Mouse (Mus musculus) stomach, embryonic 16.5 days (tissue): ENCODE measurements around the gene Nlrp3. TPM values are rescaled to one million over a fixed set of nuclear protein-coding genes. Genes with fewer than 3 reads are reported as not detected.
"Not testable (repeated sequence)": the region's sequence is repeated elsewhere in the genome, so short reads cannot be mapped to it uniquely, and the experiment has no call there.

ENCODE experiments used
- ATAC-seq: fragments of 200-750 bp; cut with Nextera tagmentation; 2 replicates; pipeline ENCODE4 v1.8.0; 2017; ENCODE audit warnings: moderate number of reproducible peaks, moderate TSS enrichment; ENCODE audit not compliant: insufficient read depth, low FRiP score
- H3K27ac ChIP-seq: fragments of 300-500 bp; sonication (generic); 2 replicates; pipeline ENCODE4 v1.5.1; 2014; ENCODE audit warnings: low read length
- H3K27me3 ChIP-seq: fragments of 300-500 bp; sonication (generic); 2 replicates; pipeline ENCODE4 v1.6.1; 2014; ENCODE audit warnings: low read length, control low read depth, mixed read lengths; ENCODE audit not compliant: control insufficient read depth, insufficient read depth
- H3K36me3 ChIP-seq: fragments of 300-500 bp; sonication (generic); 2 replicates; pipeline ENCODE4 v1.6.1; 2014; ENCODE audit warnings: low read length; ENCODE audit not compliant: control insufficient read depth, insufficient read depth
- H3K4me1 ChIP-seq: fragments of 300-500 bp; sonication (generic); 2 replicates; pipeline ENCODE4 v1.6.1; 2014; ENCODE audit warnings: low read length, control low read depth, mixed read lengths; ENCODE audit not compliant: control insufficient read depth, insufficient read depth
- H3K4me2 ChIP-seq: fragments of 300-500 bp; sonication (generic); 2 replicates; pipeline ENCODE4 v1.6.1; 2014; ENCODE audit warnings: low read depth, low read length, mixed read lengths
- H3K4me3 ChIP-seq: fragments of 300-500 bp; sonication (generic); replicated peaks from 2 replicates; pipeline ENCODE4 v1.5.1; 2014; ENCODE audit warnings: mild to moderate bottlenecking, low read length
- H3K9ac ChIP-seq: fragments of 300-500 bp; sonication (generic); 2 replicates; pipeline ENCODE4 v1.6.1; 2014; ENCODE audit warnings: low read length
- H3K9me3 ChIP-seq: fragments of 300-500 bp; sonication (generic); replicated peaks from 2 replicates; pipeline ENCODE4 v1.6.1; 2016; ENCODE audit warnings: low read length, control low read depth; ENCODE audit not compliant: control insufficient read depth
- WGBS: fragments of 180-500 bp; shearing (Covaris S2); extraction: QIAGEN DNeasy Blood & Tissue Kit; methylation state at CpG from one replicate; pipeline ENCODE4 v1.1.7; 2014; 5-methylcytosine and 5-hydroxymethylcytosine counted together
- polyA plus RNA-seq: library from polyadenylated mRNA; unstranded; fragments of >200 nt; fragmentation: Nextera tagmentation; extraction: Ambion mirVana; gene quantifications from 2 replicates; pipeline ENCODE4 v1.2.1, GENCODE M21; 2015

Gene Nlrp3
- polyA plus RNA-seq, 1 experiment from 2014 or later = 0.62 TPM

GRCm38 (mm10) chr11:59544005-59544404 is 2.6 kb downstream of the Nlrp3 start:
- Histone ChIP-seq H3K9ac (no peak overlapping the region), H3K4me1 (no peaks in the 10 kb centered on the region), H3K27ac (no peak overlapping the region), H3K36me3 (no peaks in the 10 kb centered on the region), H3K4me2 (no peak overlapping the region), H3K9me3 (no peaks in the 10 kb centered on the region), H3K4me3 (no peak overlapping the region), H3K27me3 (no peaks in the 10 kb centered on the region)
- WGBS = 83% methylated on average over 9 of the region's 9 CpGs
- ATAC-seq = no peak

- no peak for ATAC-seq
- Histone ChIP-seq H3K27me3 (no peaks in the 10 kb centered on the region), H3K9me3 (no peaks in the 10 kb centered on the region), H3K27ac (no peak overlapping the region), H3K36me3 (no peaks in the 10 kb centered on the region), H3K4me1 (no peaks in the 10 kb centered on the region), H3K9ac (no peak overlapping the region), H3K4me2 (no peak overlapping the region), H3K4me3 (no peak overlapping the region)
- 93% methylated on average over 11 of the region's 11 CpGs for WGBS
Measured at GRCm38 (mm10) chr11:59554127-59554526, 12.8 kb downstream of the Nlrp3 start.

GRCm38 (mm10) chr11:59554535-59554934 is 13.2 kb downstream of the Nlrp3 start:
- WGBS = 77% methylated on average over 8 of the region's 8 CpGs
- Histone ChIP-seq H3K4me3 (no peak overlapping the region), H3K4me1 (no peaks in the 10 kb centered on the region), H3K27ac (no peak overlapping the region), H3K36me3 (no peaks in the 10 kb centered on the region), H3K4me2 (no peak overlapping the region), H3K9ac (no peak overlapping the region), H3K27me3 (no peaks in the 10 kb centered on the region), H3K9me3 (no peaks in the 10 kb centered on the region)
- ATAC-seq = no peak

- Histone ChIP-seq H3K4me2 (no peak overlapping the region), H3K27ac (no peak overlapping the region), H3K9me3 (no peaks in the 10 kb centered on the region), H3K4me1 (no peaks in the 10 kb centered on the region), H3K27me3 (no peaks in the 10 kb centered on the region), H3K36me3 (no peaks in the 10 kb centered on the region), H3K9ac (no peak overlapping the region), H3K4me3 (no peak overlapping the region)
- 65% methylated on average over 3 of the region's 3 CpGs for WGBS
- no peak for ATAC-seq
Measured at GRCm38 (mm10) chr11:59560906-59561305, 19.5 kb downstream of the Nlrp3 start.

- H3K4me1 ChIP-seq = no peaks in the 10 kb centered on the region
- no peak overlapping the region for H3K4me3 ChIP-seq
- no peak overlapping the region for H3K27ac ChIP-seq
- H3K36me3 ChIP-seq = no peaks in the 10 kb centered on the region
- H3K27me3 ChIP-seq = no peaks in the 10 kb centered on the region
- 87% methylated on average over 4 of the region's 4 CpGs for WGBS
- H3K4me2 ChIP-seq = no peak overlapping the region
- no peaks in the 10 kb centered on the region for H3K9me3 ChIP-seq
- no peak overlapping the region for H3K9ac ChIP-seq
- ATAC-seq = no peak
Measured at GRCm38 (mm10) chr11:59562336-59562735, 21.0 kb downstream of the Nlrp3 start.

GRCm38 (mm10) chr11:59562837-59563236 is 21.5 kb downstream of the Nlrp3 start:
- Histone ChIP-seq H3K4me3 (no peak overlapping the region), H3K9me3 (no peaks in the 10 kb centered on the region), H3K36me3 (no peaks in the 10 kb centered on the region), H3K9ac (no peak overlapping the region), H3K4me2 (no peak overlapping the region), H3K27ac (no peak overlapping the region), H3K27me3 (no peaks in the 10 kb centered on the region), H3K4me1 (no peaks in the 10 kb centered on the region)
- ATAC-seq = no peak
- WGBS = 63% methylated on average over 9 of the region's 9 CpGs

- Histone ChIP-seq H3K4me2 (no peak overlapping the region), H3K4me3 (no peak overlapping the region), H3K9ac (no peak overlapping the region), H3K27ac (no peak overlapping the region), H3K27me3 (peaks cover 10% of the 10 kb centered on the region; the same call in 1 of the 2 replicates), H3K36me3 (no peaks in the 10 kb centered on the region), H3K4me1 (no peaks in the 10 kb centered on the region), H3K9me3 (no peaks in the 10 kb centered on the region)
- WGBS = 61% methylated on average over 3 of the region's 3 CpGs
- no peak for ATAC-seq
Measured at GRCm38 (mm10) chr11:59569306-59569705, 27.9 kb downstream of the Nlrp3 start.

- Histone ChIP-seq H3K4me1 (no peaks in the 10 kb centered on the region), H3K27me3 (peaks cover 7% of the 10 kb centered on the region; the same call in 1 of the 2 replicates)
- WGBS = 52% methylated on average over 9 of the region's 9 CpGs
Measured at GRCm38 (mm10) chr11:59575726-59576125, 34.4 kb downstream of the Nlrp3 start.

GRCm38 (mm10) chr11:59576135-59576534 is 34.8 kb downstream of the Nlrp3 start, which contains the start of gene Olfr222:
TSS of gene Olfr222 (minus strand) at chr11:59576235.
- not testable (repeated sequence) for H3K27ac ChIP-seq, H3K9me3 ChIP-seq, H3K27me3 ChIP-seq, H3K4me2 ChIP-seq, H3K4me3 ChIP-seq, H3K4me1 ChIP-seq, H3K9ac ChIP-seq, ATAC-seq, H3K36me3 ChIP-seq

More at GRCm38 (mm10) chr11:59575726-59576125, 34.4 kb downstream of the Nlrp3 start:
- H3K4me3 ChIP-seq = no peak overlapping the region
- no peaks in the 10 kb centered on the region for H3K9me3 ChIP-seq
- no peak for ATAC-seq
- H3K9ac ChIP-seq = no peak overlapping the region
- no peak overlapping the region for H3K27ac ChIP-seq
- H3K36me3 ChIP-seq = no peaks in the 10 kb centered on the region
- H3K4me2 ChIP-seq = no peak overlapping the region

GRCm38 (mm10) chr11:59584539-59584938 is 43.2 kb downstream of the Nlrp3 start:
- Histone ChIP-seq H3K36me3 (no peaks in the 10 kb centered on the region), H3K4me3 (no peak overlapping the region), H3K9ac (no peak overlapping the region), H3K4me1 (no peaks in the 10 kb centered on the region), H3K27me3 (no peaks in the 10 kb centered on the region), H3K4me2 (no peak overlapping the region), H3K9me3 (no peaks in the 10 kb centered on the region), H3K27ac (no peak overlapping the region)
- no peak for ATAC-seq
- 21% methylated on average over 6 of the region's 6 CpGs for WGBS
